Comparison of ENCODE assay signal across 18 mouse cellular contexts in genomic region chr12:73768788-73769187, GRCm38 (mm10).
DNase-seq lines count a peak whose midpoint lies in the region; ATAC-seq and TF ChIP-seq lines count a peak whose summit lies in the region.
"Had no signal": no experiment of that assay in that cellular context is flagged by ENCODE, and none has a peak within 500 bp of the region (broad histone marks: within the 10 kb centered on the region; RNA-seq: fewer than 3 reads in every experiment).

No protein-coding gene starts in this region.

- H3K27ac ChIP-seq in heart, embryonic 12.5 days (ENCODE audit: poor library complexity, severe bottlenecking) = peak overlapping the region; percentile 11; the same call in 1 of the 2 replicates
- H3K27ac ChIP-seq in kidney, adult 2 months (ENCODE audit: insufficient read depth, low read depth, low read length) = no peak overlapping the region
- H3K27ac ChIP-seq: forebrain, embryonic 13.5 days; kidney, embryonic 15.5 days; liver, embryonic 15.5 days; midbrain, embryonic 15.5 days; stomach, embryonic 15.5 days had no signal

- no peaks in the 10 kb centered on the region for H3K27me3 ChIP-seq in heart, embryonic 12.5 days (replicated peaks)
- no peaks in the 10 kb centered on the region for H3K27me3 ChIP-seq in kidney, adult 2 months (replicated peaks; ENCODE audit: control insufficient read depth, insufficient read depth, low read length)
- H3K27me3 ChIP-seq: forebrain, embryonic 13.5 days; kidney, embryonic 15.5 days; liver, embryonic 15.5 days; midbrain, embryonic 15.5 days; stomach, embryonic 15.5 days had no signal

- H3K4me2 ChIP-seq in heart, embryonic 12.5 days = no peak overlapping the region
- H3K4me2 ChIP-seq: forebrain, embryonic 13.5 days; kidney, embryonic 15.5 days; liver, embryonic 15.5 days; midbrain, embryonic 15.5 days; stomach, embryonic 15.5 days had no signal

- intact Hi-C loops in heart, postnatal 25 days (cut with DNase I) = no loop called here

- H3K4me1 ChIP-seq in heart, embryonic 12.5 days (replicated peaks) = peaks cover 43% of the 10 kb centered on the region
- H3K4me1 ChIP-seq in kidney, adult 2 months (ENCODE audit: control insufficient read depth, insufficient read depth, low read length) = no peaks in the 10 kb centered on the region
- H3K4me1 ChIP-seq: liver, embryonic 15.5 days; stomach, embryonic 15.5 days had no signal

- peak; percentile 18 for DNase-seq in adrenal gland, postnatal 14 days
- no peak for DNase-seq in adrenal gland, postnatal 25 days
- no peak for DNase-seq in heart, postnatal 25 days (ENCODE audit: low spot score)
- peak; percentile 39 for DNase-seq in kidney, adult 2 months
- no peak for DNase-seq in kidney, adult 11 months
- peak; percentile 48 for DNase-seq in adipocyte (ENCODE audit: low spot score)
- DNase-seq in spleen, postnatal 36 days (ENCODE audit: low spot score in 2 of 2) = no peak
- DNase-seq: adrenal gland, adult 8-10 months; cerebellum, postnatal 14 days; right cerebral cortex, adult 18-20 months; thymus, adult 2 months had no signal

- H3K4me3 ChIP-seq in heart, embryonic 12.5 days = no peak overlapping the region
- no peak overlapping the region for H3K4me3 ChIP-seq in kidney, adult 2 months (ENCODE audit: insufficient read depth, low read depth, low read length)
- H3K4me3 ChIP-seq: forebrain, embryonic 13.5 days; kidney, embryonic 15.5 days; liver, embryonic 15.5 days; midbrain, embryonic 15.5 days; stomach, embryonic 15.5 days had no signal

- H3K9me3 ChIP-seq in heart, embryonic 12.5 days (replicated peaks) = no peaks in the 10 kb centered on the region
- H3K9me3 ChIP-seq: forebrain, embryonic 13.5 days; kidney, embryonic 15.5 days; liver, embryonic 15.5 days; midbrain, embryonic 15.5 days; stomach, embryonic 15.5 days had no signal

- H3K9ac ChIP-seq in heart, embryonic 12.5 days = no peak overlapping the region
- H3K9ac ChIP-seq: forebrain, embryonic 13.5 days; kidney, embryonic 15.5 days; liver, embryonic 15.5 days; midbrain, embryonic 15.5 days; stomach, embryonic 15.5 days had no signal

- no peaks in the 10 kb centered on the region for H3K36me3 ChIP-seq in heart, embryonic 12.5 days
- H3K36me3 ChIP-seq in kidney, adult 2 months (ENCODE audit: control insufficient read depth, insufficient read depth, low read length) = no peaks in the 10 kb centered on the region
- H3K36me3 ChIP-seq: kidney, embryonic 15.5 days; liver, embryonic 15.5 days; midbrain, embryonic 15.5 days; stomach, embryonic 15.5 days had no signal

- ATAC-seq in heart, embryonic 12.5 days (ENCODE audit: insufficient number of reproducible peaks, low FRiP score) = no peak
- ATAC-seq: forebrain, embryonic 13.5 days; inflammation-experienced regulatory T-cells, adult 6 months; midbrain, embryonic 15.5 days had no signal

- no peak for TF ChIP-seq CTCF in kidney, adult 2 months (conservative IDR thresholded peaks at IDR 0.05; ENCODE audit: insufficient read depth, insufficient read length, low read depth, low read length)

- WGBS in heart, embryonic 12.5 days = 59% methylated on average over 5 of the region's 5 CpGs
- WGBS in kidney, adult 2 months = 73% methylated on average over 5 of the region's 5 CpGs

- TF ChIP-seq POLR2A in kidney, adult 2 months (IDR thresholded peaks at IDR 0.05; ENCODE audit: low read depth, low read length) = no peak

Comparison
In these comparisons a context has a peak if more than half of its experiments do, and no peak if none do; other contexts are left out.
1. DNase-seq: peak in adrenal gland, postnatal 14 days (single experiment), kidney, adult 2 months (single experiment) and adipocyte (single experiment); none in adrenal gland, postnatal 25 days (single experiment), heart, postnatal 25 days (single experiment), kidney, adult 11 months (single experiment) and spleen, postnatal 36 days (0 of 2).